Mouse (Mus musculus): ENCODE results near the gene Pecr. TPM values are rescaled to one million over a fixed set of nuclear protein-coding genes. Genes with fewer than 3 reads are reported as not detected.
"Not testable (repeated sequence)": the region's sequence is repeated elsewhere in the genome, so short reads cannot be mapped to it uniquely, and the experiment has no call there.

The Pecr gene
- total RNA-seq, 2 experiments from 2014 or later: 11.1 to 11.2 TPM

DNA sequence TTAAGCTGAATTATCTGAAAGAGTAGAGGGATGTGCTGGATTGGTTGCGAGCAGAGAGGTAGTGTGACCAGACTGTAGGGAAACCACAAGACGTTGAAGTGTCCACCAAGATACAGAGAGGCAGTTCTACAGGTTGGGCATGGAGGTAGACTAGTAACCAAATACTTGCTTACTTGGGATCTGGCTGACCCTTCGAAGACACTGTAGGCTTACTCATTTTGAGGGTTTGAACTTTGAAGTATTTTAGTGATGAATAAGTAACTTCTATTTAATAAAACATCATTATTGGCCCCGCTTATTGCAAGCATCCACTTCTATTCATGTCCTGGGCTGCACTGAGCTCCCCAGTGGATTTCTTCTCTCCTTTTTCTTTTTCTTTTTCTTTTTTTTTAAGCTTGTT, 7.3 kb upstream of the Pecr start:
- intact Hi-C loops (cut with DNase I): no loop called here
- DNase-seq (ENCODE audit: low spot score): no peak

GRCm38 (mm10) chr1:72290896-72291295, 6.8 kb upstream of the Pecr start:
- intact Hi-C loops (cut with DNase I): no loop called here
- DNase-seq (ENCODE audit: low spot score): no peak

DNA sequence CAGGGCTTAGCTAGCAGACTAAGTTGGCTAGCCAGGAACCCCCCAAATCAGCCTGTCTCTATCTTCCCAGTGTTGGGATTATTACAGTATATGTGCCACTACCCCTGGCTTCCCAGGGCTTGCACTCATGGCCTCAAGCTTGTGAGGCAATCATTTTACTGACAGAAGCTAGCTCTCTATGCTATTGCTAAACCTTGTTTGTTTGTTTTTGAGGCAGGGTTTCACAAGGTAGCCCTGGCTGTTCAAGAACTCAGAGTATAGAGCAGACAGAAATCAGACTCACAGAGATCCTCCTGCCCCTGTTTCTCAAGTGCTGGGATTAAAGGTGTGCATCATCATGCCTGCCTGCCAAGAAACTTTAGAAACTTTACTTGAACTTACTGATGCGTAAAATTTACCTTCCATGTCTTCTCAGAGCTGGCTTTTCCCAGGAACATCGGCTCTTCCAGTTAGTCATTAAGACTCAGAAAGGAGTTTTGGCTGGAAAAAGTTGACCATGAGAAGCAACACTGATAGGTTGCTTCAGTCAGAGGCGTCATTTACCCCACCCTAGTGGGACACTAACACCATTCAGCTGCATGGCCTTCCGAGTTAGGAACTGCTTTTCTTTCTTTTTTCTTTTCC, 4.5 kb upstream of the Pecr start:
- intact Hi-C loops (cut with DNase I): no loop called here
- DNase-seq (ENCODE audit: low spot score): no peak

- no peak for DNase-seq (ENCODE audit: low spot score)
- intact Hi-C loops (cut with DNase I): no loop called here
These were observed 3.8 kb upstream of the Pecr start for GRCm38 (mm10) chr1:72287893-72288292.

- intact Hi-C loops (cut with DNase I): no loop called here
- no peak for DNase-seq (ENCODE audit: low spot score)
These were observed 2.8 kb upstream of the Pecr start for GRCm38 (mm10) chr1:72286904-72287303.

- intact Hi-C loops (cut with DNase I): no loop called here
- no peak for DNase-seq (ENCODE audit: low spot score)
These were observed 425 bp upstream of the Pecr start for GRCm38 (mm10) chr1:72284539-72284938.

GRCm38 (mm10) chr1:72282604-72283003, 1.5 kb downstream of the Pecr start:
- intact Hi-C loops (cut with DNase I): no loop called here
- no peak for DNase-seq (ENCODE audit: low spot score)

DNA sequence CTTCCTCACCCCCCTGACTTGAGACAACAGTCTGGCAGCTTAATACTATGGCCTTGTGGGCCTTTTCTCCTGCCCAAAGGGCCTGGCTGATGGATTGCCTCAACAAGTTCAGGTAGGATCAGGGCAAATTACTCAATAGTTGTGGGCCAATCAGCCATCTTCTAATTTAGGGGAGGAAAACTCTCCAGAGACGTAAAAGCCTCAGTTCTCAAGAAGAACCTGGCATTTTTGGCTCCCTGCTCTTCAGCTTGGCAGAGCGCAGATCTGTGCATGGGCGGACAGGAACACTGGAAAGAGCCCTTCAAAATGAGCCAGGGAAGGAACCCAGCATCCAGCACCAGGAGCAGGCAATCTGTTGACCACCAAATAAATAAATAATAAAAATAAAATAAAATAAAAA, 6.0 kb downstream of the Pecr start:
- intact Hi-C loops (cut with DNase I): no loop called here
- DNase-seq (ENCODE audit: low spot score): no peak

GRCm38 (mm10) chr1:72263099-72263498, 21.0 kb downstream of the Pecr start:
- intact Hi-C loops (cut with DNase I): no loop called here
- DNase-seq (ENCODE audit: low spot score): no peak

GRCm38 (mm10) chr1:72256381-72257256, 27.5 kb downstream of the Pecr start:
- DNase-seq (ENCODE audit: low spot score): no peak
- intact Hi-C loops (cut with DNase I): no loop called here

- intact Hi-C loops (cut with DNase I): no loop called here
- DNase-seq (ENCODE audit: low spot score): no peak
These were observed 28.3 kb downstream of the Pecr start for GRCm38 (mm10) chr1:72255854-72256175.

DNA sequence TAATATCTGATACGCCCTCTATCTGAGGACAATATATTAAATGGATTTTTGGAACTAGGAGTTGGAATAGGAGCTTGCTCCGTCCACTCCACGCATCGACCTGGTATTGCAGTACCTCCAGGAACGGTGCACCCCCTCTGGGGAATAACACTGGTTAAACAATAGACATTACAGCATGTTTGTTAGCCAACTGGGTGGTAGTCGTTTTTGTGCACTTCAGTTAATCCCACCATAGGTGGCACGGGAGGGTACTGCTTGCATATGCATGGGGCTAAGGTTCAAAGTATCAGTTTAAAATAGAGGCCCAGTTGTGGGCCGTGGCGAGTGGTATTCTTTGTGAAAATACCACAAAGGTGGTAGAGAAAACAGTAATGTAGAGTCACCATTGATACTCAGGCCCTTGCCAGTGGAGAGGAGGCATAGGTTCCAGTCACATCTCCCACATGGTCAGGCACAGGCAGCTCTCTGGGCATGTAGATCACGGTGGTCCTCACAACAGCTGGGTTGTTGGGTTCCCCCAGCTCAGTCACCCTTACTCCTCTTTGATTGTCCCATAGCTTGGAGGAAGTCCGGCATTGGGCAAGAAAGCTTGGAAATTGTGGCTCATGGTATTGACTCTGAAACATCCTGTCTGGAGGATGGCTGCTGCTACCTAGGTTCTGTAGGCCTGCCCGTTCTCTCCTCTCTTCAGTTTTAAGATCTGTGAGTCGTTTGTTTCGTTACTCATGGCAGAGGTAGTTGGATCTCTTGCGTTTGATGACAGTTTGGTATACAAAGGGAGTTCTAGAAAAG, 28.9 kb downstream of the Pecr start:
- no peak for DNase-seq (ENCODE audit: low spot score)
- intact Hi-C loops (cut with DNase I): no loop called here

DNA sequence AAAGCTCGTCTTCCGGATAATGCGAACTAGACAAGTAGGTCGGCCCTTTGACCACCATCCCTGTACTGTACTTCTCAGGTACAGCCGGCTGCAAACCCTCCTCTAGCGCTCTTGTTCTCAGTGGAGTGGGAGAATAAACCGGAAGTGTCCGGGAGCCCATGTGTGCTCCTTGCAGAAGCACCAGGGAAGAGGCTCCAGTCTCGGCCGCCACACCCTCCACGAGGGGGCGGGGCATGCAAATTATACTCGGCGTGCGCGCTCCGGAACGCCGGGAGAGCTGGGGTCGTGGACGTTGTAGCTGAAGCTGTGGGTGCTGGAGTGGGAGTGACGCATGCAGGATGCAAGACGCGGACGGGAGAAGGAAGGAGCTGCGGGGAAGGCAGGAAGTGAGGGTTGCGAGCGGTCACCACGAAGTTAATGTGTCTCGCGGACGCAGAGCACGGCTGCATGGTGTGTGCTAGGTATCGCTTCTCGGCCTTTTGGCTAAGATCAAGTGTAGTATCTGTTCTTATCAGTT, 29.5 kb downstream of the Pecr start:
- intact Hi-C loops (cut with DNase I): no loop called here
- DNase-seq (ENCODE audit: low spot score): peak; percentile 64

GRCm38 (mm10) chr1:72253881-72254491, 30.1 kb downstream of the Pecr start:
- no peak for DNase-seq (ENCODE audit: low spot score)
- intact Hi-C loops (cut with DNase I): no loop called here

GRCm38 (mm10) chr1:72251806-72252205, 32.3 kb downstream of the Pecr start:
- intact Hi-C loops (cut with DNase I): no loop called here
- DNase-seq (ENCODE audit: low spot score): no peak

GRCm38 (mm10) chr1:72248226-72248737, 35.8 kb downstream of the Pecr start:
- intact Hi-C loops (cut with DNase I); DNase-seq (ENCODE audit: low spot score): not testable (repeated sequence)

- intact Hi-C loops (cut with DNase I): no loop called here
- DNase-seq (ENCODE audit: low spot score): no peak
These were observed 39.6 kb downstream of the Pecr start for GRCm38 (mm10) chr1:72244317-72245036.

- DNase-seq (ENCODE audit: low spot score): peak; percentile 88
- intact Hi-C loops (cut with DNase I): no loop called here
These were observed 40.3 kb downstream of the Pecr start for GRCm38 (mm10) chr1:72243656-72244316.

GRCm38 (mm10) chr1:72242581-72243143, 41.5 kb downstream of the Pecr start:
- DNase-seq (ENCODE audit: low spot score): no peak
- intact Hi-C loops (cut with DNase I): no loop called here

Data from heart, postnatal 25 days (tissue).